Mouse (Mus musculus) adrenal gland, adult (tissue): ENCODE results near the gene Metap1.

Experiments used
- DNase-seq, 2 experiments: peaks; one replicate each; pipeline ENCODE4 v3.0.0; 2022 to 2023; ENCODE audit warnings: low spot score in 1 of 2; ENCODE audit not compliant: inconsistent age in 2 of 2

The Metap1 gene

DNA sequence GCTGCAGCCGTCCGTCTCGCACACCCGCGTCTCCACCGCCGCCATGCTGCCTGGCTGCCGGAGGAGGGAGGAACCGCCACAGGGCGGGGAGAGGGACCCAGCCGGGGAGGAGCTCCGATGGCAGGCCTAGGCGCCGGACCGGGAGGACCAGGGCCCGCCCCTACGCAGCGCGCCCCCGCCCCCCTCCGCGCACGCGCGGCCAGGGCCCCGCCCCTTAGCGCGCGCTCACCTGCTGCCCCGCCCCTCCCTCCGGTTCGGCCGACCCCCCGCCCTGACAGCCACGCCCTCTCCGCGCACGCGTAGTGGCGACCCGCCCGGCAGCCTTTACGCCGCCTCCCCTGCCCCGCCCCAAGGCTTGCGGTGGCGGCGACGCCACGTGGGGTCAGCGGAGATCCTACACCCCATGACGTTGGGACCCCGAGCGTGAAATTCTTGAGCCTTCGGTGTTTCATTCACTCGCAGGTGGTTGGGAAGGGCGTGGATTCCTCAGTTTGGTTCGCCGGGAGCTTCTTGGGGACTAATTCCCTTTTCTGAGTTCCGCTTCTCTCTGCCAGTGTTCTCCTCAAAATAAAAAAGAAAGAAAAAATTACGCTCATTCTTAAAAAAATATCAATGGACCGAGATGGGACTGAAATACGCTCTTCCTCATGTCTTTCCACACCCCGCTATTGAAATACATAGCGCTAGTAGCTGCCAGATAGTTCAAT lies at the start of gene Metap1:
Metap1 (minus strand) TSS at position 189 of the 707 bp plus-strand sequence.
- DNase-seq: peak; percentile 97 to 99

DNA sequence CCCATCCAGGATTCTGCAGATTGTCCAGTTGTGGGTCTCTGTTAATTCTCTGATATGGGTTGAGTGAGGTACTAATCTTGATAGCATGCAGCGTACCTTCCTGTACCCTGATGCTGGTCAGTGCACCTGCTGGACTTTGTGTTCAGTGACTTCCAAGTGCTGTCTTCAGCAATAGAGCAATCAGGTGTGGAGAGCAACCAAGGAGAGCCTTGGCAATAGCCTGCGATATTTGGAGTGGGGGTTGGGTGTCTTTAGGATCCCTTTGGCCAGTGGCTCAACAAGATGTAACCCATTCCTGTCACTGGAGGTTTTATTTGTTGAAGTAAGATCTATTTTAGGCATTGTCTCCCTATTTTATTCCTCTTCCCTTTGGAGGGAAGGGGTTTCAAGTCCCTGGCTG lies 46.7 kb upstream of the Metap1 start:
- DNase-seq: no peak

DNA sequence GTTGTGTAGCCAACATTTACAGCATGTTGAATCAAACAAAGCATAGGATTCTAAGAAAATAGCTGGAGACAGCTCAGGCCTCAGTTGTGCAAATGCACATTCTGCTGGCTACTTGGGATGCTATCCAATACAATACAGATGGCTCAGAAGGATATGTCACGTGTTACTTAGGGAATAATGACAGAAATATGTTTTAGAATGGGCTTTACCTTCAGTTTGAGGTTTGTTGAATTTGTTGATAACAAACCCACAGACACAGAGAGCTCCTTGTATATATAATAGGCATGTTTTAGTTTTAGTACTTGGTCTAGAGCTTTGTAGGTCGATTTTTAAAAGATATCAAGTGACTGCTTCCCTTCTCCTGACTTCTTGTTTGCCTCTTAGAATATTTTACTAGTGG lies 43.4 kb upstream of the Metap1 start:
- no peak for DNase-seq

DNA sequence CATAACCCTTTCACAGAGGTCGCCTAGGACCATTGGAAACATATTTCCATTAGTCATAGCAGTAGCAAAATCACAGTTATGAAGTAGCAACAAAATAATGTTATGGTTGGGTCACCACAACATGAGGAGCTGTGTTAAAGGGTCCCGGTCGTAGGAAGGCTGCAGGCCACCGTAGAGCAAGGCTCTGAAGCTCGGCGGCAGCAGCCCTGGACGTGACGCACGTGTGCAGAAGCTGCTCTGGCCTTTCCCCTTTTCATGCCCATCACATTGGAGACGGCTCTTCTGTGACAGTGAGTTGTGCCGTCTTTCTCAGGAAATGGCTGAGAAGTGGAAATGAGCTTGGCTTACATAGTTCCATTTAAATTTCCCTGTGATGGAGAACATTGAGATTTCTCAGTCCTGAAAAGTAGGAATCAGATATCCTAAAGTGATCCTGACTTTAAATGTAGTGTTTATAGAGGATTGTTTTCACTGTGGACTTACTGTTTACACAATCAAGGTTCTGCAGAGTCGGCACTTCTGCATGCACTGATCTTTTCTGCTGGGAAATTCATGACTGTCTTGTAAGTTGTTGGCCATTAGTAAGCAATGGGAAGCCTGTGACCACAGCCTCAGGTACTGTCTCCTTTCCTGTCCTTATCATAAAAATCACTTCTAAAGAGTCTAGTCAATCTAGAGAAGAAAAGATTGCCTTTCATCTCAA lies 42.3 kb upstream of the Metap1 start:
- DNase-seq: no peak

DNA sequence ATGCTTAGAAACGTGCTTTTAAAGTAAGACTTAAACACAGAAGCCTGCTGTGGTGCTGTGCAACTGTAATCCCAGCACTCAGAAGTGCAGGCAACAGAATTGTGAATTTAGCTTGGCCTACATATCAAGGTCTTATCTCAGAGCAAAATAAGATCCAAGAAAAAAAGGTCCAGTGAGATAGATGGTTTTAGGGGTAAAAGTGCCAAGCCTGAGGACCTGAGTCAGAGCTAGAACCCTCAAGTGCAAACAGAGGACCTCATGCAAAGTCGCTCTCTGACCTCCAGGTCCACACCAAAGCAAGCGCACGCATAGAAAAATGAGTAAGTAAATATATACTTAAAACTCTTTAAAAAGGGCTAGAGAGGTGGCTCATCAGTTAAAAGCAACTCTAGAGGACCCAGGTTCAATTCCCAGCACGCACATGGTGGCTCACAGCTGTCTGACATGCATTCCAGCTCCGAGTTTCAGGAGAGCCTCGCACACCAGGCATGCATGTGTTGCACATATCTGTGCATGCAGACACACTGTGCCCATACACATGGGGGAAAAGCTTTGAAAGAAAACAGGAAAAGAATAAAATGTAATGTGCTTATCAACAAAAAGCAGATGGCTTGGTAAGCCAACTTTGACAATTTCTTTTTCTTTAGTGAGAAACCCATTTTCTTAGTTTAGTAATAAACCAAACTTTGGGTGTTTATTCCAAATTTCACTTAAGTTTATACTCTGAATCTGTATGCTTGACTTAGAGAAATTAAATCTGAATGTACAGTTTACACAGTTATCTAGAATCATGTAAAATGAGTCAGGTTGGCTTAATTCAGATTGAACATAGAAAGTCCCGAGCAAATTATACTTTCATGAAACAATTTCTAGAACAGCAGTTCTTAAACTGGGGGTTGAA lies 41.5 kb upstream of the Metap1 start:
- peak in 1 of 2 experiments; percentile 52 for DNase-seq

DNA sequence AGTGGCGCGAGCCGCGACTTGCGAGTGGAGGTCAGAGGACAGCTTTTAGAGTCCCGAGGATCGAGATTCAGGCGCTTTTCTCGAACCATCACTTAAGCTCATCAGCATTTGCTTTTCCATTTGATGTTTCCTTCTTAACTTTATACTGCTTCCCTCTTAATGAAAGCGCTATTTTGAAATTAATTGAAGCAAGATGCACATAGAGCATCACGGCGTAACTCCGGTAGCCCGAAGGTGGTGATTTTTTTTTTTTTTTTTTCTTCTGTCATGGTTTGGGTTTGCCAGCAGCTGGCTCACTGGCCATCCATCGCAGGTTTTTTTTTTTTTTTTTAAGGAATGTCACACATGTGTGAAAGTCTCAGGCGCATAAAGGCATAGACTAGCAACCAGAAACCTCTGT lies 39.0 kb upstream of the Metap1 start:
- DNase-seq: no peak

DNA sequence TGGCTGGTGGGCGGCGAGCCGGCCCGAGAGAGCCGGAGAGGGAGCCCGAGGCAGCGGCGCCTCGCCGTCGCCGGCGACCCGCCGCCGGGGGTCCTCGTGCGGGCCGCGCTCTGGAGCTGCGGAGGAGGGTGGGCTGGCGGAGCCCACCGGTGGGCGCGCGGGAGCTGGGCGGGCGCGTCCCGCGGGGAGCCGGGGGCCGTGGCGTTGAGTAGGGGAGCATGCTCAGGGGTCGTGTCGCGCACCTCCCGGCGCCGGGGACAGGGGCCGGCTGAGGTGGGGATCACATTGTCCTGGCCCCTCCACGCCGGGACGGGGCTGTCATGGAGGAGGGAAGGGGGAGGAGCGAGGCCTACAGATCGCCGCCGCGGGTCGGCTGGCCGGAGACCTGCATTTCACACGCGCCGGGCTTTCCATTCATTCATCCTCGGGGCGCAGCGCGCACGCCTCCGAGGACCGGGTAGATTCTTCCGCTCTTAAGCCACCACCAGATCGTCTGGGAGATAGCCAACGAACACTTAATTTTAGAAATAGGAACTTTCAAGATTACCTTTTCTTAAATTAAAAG lies 38.4 kb upstream of the Metap1 start:
- peak; percentile 81 to 90 for DNase-seq

DNA sequence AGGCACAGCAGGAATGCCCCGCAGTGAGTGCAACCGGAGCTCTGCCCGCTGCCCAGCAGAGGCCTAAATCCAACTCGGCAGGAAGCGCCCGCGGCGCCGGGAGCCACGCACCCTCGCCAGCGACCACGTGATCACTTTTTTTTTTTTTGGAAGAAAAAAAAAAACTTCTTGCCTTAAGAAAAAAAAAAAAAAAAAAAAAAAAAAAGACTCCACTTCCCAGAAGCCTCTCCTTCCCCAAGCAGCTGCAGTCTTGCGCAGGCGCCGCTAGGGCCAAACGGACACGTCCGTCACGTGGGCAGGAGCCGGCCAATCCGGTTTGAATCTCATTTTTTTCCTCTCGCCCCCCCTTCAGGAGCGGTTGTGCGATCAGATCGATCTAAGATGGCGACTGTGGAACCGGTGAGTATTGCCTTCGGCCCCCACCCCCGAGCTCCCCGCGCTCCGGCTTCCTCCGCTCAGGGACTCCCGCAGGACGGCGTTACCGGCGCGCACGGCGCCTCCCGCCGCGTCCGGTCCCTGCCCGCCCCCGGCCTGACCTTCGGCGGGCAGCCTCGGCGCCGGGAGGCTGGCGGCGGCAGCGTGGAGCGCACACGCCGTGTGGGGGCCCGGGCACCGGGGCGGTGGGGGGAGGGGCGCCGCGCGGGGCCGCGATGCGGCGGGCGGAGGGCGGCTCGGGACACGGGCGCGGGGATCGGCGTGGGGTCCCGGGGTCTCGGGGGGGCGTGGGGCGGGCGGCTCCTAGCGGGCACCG lies 37.8 kb upstream of the Metap1 start:
- DNase-seq: peak; percentile 98 to 99

DNA sequence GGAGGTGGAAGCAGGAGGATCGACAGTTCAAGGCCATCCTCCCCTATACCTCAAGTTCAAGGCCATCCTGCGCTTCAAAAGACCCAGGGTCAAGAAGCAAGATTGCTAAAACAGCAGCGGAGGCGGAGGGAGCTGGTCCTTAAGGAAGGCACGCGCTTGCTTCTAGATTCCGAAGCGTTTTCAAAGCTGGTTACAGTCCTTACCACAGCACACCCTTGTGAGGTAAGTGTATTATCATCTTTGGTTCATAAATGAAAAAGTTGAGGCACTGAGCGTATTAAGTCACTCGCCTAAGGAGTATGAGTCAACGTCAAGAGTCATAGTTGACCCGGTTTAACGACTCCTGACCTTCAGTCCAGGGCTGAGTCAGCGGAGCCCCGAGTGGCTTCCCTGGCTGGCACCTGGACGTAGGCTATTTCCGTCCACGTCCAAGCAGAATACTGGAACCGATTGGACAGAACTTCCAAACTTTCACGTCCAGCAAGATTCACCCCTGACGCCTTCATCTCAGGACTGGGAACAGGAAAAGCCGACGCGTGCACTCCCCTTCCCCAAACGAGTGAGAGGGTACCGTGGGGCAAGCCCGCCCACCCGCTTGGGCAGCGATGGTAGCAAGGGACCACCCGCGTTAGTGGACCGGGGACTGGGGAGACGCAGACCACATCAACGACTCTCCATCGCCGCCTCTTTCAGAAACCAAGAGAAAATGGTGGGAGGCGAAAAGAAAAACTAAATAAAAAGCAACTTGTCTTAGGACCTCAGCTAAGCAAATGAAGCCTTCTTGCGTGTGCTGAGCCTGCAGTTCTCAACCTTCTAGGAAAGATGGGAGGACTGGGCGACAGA lies 37.0 kb upstream of the Metap1 start, which contains the start of gene Eif4e:
Eif4e (plus strand) TSS at position 107 of the 843 bp plus-strand sequence.
- DNase-seq: peak; percentile 91 to 95

DNA sequence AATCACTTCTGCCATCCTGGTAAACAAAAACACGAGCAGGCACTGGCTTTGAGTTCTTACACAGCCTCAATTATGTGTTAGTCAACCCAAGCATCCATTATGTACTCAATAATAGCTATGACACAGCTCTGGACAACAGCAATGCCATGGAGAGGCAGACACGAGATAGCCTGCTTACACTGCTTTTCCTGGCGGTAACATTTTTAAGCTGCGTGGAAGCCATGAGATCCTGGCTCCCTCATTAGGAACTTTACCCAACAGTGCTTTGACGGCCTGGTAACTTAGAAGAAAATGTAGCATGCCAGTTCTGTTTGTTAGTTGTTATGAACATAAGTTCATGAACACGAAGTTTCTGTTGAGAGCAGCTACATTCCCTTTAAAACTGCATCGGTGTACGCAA lies 36.2 kb upstream of the Metap1 start:
- peak in 1 of 2 experiments; percentile 66 for DNase-seq

DNA sequence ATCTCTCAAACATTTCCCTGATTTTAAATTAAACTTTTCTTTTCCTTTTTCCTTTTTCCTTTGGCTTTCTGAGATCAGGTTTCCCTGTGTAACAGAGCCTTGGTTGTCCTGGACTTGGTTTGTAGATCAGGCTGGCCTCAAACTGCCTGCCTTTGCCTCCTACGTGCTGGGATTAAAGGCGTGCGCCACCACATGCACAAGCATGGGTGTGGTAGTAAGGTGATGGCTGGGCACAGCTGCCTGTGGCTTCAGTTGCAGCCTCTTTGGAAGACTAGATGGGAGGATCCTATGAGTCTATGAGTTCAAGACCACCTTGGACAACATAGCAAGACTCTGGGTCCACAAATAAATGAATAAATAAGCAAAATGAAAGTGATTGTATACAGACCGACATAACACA lies 34.6 kb upstream of the Metap1 start:
- no peak for DNase-seq

DNA sequence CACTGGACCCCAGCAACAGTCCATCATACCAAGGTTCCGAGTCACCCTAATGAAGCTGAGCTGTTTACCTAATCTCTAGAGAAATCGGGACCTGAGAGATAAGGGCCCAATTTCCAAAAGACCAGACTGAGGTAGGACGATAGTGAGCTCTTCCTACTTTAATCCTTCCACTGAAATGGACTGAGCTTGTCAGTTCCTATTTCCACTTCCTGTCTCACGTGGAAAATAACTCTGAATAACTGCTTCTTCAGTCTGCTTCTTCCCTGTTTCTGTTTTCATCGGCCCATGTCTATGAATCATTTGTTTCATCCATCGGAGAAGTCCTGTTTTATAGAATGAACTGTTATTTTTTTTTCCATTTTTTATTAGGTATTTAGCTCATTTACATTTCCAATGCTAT lies 29.9 kb upstream of the Metap1 start:
- DNase-seq: no peak

DNA sequence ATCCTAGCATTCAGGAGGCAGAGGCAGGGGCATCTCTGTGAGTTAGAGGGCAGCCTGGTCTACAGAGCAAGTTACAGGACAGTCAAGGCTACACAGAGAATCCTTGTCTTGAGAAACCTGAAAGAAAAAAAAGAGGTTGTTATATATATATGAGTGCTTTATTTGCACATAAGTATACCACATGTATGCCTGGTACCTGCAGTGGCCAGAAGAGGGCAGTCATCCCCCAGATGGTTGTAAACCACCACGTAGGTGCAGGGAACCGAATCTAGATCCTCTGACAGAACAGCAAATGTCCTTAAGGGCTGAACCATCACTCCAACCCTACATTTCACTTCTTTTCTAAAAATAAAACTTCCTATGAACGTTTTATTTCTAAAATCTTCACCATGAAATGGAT lies 28.6 kb upstream of the Metap1 start:
- DNase-seq: no peak

DNA sequence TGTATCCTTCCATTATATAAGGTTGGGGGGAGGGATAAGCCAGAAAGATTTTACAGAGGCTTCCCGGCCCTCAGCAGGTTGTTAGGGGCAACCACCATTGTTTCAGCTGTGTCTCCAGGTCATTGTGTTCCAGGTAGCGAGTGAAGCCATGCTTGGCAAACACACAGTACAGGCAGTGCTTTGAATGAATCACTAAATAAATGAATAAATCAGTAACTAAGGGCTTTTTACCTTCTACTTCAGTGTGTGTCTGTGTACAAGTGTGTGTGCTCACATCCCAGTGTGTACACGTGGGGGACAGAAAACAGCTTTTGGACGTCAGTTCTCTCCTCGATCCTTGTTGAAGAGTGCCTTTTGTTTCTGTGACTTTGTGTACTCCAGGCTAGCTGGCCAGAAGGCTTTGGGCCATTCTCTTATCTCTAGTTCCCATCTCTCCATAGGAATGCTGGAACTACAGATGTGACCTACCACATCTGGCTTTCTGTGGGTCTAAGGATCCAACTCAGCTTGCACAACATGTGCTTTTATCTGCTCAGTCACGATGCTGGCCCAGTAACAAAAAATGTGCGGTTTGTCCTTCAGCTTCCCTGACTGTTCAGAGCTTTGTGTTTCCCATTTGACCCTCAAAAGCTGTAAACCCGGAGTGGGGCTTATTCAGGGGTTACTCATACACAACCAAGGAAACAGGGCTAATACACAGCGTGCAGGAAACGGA lies 26.5 kb upstream of the Metap1 start:
- DNase-seq: peak; percentile 84 to 91

DNA sequence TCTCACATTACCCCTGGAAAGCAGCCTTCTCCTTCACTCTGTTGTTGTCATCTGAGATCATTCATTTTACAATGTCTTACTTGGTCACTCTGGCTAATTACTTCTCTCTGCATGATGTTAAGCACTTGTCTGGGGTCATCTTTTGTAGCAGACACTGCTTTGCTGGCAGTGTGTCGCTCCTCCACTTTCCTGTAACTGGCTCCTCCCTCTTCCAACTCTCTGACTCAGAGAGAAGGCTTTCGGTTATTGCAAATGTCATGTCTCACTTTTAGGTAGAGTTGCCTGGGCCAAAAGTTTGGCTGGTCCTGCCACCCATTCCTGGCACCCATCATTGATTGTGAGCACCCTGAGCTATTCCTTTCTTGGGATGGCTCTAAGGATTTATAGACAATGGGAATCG lies 25.4 kb upstream of the Metap1 start:
- peak in 1 of 2 experiments; percentile 70 for DNase-seq

DNA sequence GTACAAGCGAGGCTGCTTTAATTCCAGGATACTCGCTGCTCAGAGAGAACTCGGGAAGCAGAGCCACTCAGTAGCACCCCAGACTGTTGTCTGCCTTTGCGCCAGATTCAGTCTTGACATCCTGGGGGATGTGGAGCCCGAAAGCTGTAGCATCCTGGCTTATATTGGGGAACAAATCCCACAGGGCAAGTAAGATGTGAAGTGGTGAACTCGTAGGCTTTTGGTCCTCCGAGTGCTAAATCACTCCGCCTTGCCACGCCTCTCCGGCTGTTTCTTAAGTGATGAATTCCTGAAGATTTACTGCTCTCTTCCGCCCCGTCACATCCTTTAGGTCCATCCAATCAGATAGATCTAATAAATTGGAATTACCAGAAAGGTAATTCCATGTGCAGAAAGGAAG lies 23.9 kb upstream of the Metap1 start:
- DNase-seq: no peak

DNA sequence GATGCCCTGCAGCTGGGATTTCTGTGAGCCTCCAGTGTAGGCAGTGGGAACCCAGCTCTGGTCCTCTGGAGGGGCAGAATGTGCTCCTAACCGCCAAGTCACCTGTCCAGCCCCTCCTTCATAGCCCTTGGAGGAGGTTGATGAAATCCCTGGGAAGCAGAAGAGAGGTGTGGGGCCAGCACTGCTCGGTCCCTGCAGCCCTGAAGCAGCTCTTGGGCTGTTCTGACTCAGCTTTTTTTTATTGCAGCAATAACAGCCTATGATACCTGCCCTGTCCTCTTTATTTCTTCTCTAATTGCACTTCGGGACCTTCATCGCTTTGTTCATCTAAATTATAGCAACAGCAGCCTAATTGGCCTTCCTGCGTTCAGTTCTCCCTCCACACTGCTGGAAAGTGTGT lies 21.2 kb upstream of the Metap1 start:
- no peak for DNase-seq

DNA sequence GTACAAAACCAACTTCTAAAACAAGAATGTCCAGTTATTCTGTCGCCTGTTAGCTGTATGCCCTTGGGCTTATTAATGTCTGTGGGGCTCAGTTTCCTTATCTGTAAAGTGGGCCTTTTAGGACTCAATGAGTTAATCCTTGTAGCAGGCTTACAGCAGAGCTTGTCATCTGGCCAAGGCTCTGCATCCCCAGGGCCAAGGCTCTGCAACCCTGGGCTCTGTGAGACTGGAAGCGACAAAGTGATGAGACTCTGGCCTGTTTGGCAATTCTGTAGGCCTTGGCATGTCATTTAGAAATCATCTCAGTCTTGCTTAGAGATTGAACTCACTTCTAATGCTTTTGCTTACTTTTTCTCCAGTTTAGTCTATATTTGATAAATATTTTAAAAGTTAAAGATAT lies 20.3 kb upstream of the Metap1 start:
- DNase-seq: peak in 1 of 2 experiments; percentile 81

DNA sequence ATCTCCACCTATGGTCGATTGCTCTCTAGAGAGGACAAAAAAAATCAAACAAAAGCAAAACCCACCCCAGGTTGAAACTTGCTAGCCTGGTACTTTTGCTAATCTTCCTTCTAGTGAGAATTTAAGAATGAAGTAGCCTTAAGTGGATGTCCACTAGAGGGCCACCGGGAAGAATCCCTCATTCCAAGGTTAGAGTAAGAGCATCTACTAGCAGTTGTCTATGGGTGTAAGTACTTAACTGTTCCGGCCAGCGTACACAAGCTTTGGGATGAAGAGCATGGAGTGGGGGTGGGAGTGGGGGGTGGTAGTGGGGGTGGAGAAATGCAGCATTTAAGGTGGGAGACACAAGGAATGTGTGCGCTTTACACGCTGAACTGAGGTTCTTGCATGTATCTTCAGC lies 17.4 kb upstream of the Metap1 start:
- DNase-seq: peak; percentile 31 to 81
